Mouse (Mus musculus) lung, embryonic 14.5 days (tissue): ENCODE measurements at regions not wholly inside any gene's neighbourhood (a gene's known extent, or its start where the extent isn't known, plus 50 kb on each side); places are given as distances from the start of the nearest gene placed in this dataset.

Source experiments
- ATAC-seq: fragments of 200-750 bp; cut with Nextera tagmentation; 2 replicates; pipeline ENCODE4 v1.8.0; 2017; ENCODE audit warnings: mild to moderate bottlenecking, moderate TSS enrichment, moderate library complexity; ENCODE audit not compliant: insufficient read depth
- DNase-seq: peaks from one replicate; pipeline ENCODE4 v3.0.0-alpha.2; 2015
- H3K27ac ChIP-seq: fragments of 300-500 bp; sonication (generic); 2 replicates; pipeline ENCODE4 v1.5.1; 2014; ENCODE audit warnings: low read depth, mild to moderate bottlenecking, moderate library complexity
- H3K27me3 ChIP-seq: fragments of 300-500 bp; sonication (generic); 2 replicates; pipeline ENCODE4 v1.6.1; 2014; ENCODE audit warnings: low read length, control low read depth; ENCODE audit not compliant: insufficient read depth
- H3K36me3 ChIP-seq: fragments of 300-500 bp; sonication (generic); 2 replicates; pipeline ENCODE4 v1.6.1; 2014; ENCODE audit warnings: control low read depth; ENCODE audit not compliant: insufficient read depth
- H3K4me1 ChIP-seq: fragments of 300-500 bp; sonication (generic); 2 replicates; pipeline ENCODE4 v1.6.1; 2014; ENCODE audit warnings: antibody characterized with exemption, control low read depth; ENCODE audit not compliant: insufficient read depth
- H3K4me2 ChIP-seq: fragments of 300-500 bp; sonication (generic); 2 replicates; pipeline ENCODE4 v1.6.1; 2014; ENCODE audit warnings: mild to moderate bottlenecking
- H3K4me3 ChIP-seq: fragments of 300-500 bp; sonication (generic); 2 replicates; pipeline ENCODE4 v1.5.1; 2014; ENCODE audit warnings: low read depth, low read length
- H3K9ac ChIP-seq: fragments of 300-500 bp; sonication (generic); 2 replicates; pipeline ENCODE4 v1.6.1; 2014
- H3K9me3 ChIP-seq: fragments of 300-500 bp; sonication (generic); 2 replicates; pipeline ENCODE4 v1.6.1; 2016; ENCODE audit warnings: low read depth, low read length, control low read depth
- CTCF ChIP-seq: IDR thresholded peaks from 2 replicates; pipeline ENCODE4 v1.5.1; 2016; ENCODE audit warnings: antibody characterized with exemption, low read depth
- WGBS: fragments of 180-500 bp; shearing (Covaris S2); extraction: QIAGEN DNeasy Blood & Tissue Kit; methylation state at CpG from one replicate; pipeline ENCODE4 v1.1.7; 2014; 5-methylcytosine and 5-hydroxymethylcytosine counted together

GRCm38 (mm10) chr10:35328319-35328862 is 383.3 kb downstream of the Amd2 start:
- ATAC-seq (peak; percentile 79; the same call in 1 of the 2 replicates), DNase-seq (peak; percentile 67)
- Histone ChIP-seq H3K36me3 (no peaks in the 10 kb centered on the region), H3K4me1 (no peaks in the 10 kb centered on the region), H3K9ac (no peak overlapping the region), H3K4me3 (no peak overlapping the region), H3K9me3 (no peaks in the 10 kb centered on the region), H3K27me3 (no peaks in the 10 kb centered on the region), H3K4me2 (no peak overlapping the region), H3K27ac (no peak overlapping the region)
- WGBS: 53% methylated on average over 2 of the region's 2 CpGs
- TF ChIP-seq CTCF: 0 out of 2 replicates have a peak, but pooled peaks have one; percentile 13

- Histone ChIP-seq H3K36me3 (no peaks in the 10 kb centered on the region), H3K4me1 (no peaks in the 10 kb centered on the region), H3K9me3 (no peaks in the 10 kb centered on the region), H3K4me2 (no peak overlapping the region), H3K27ac (no peak overlapping the region), H3K4me3 (no peak overlapping the region), H3K9ac (no peak overlapping the region), H3K27me3 (no peaks in the 10 kb centered on the region)
- TF ChIP-seq CTCF: no peak
- no peak for ATAC-seq
- DNase-seq: no peak
Observed at GRCm38 (mm10) chr10:35298775-35299174, 412.9 kb downstream of the Amd2 start.

- Histone ChIP-seq H3K4me2 (no peak overlapping the region), H3K27ac (no peak overlapping the region), H3K9me3 (no peaks in the 10 kb centered on the region), H3K4me1 (no peaks in the 10 kb centered on the region), H3K27me3 (no peaks in the 10 kb centered on the region), H3K36me3 (no peaks in the 10 kb centered on the region), H3K4me3 (no peak overlapping the region), H3K9ac (no peak overlapping the region)
- no peak for TF ChIP-seq CTCF
- ATAC-seq (no peak), DNase-seq (no peak)
Observed at GRCm38 (mm10) chr10:35265066-35265465, 446.6 kb downstream of the Amd2 start.

DNA sequence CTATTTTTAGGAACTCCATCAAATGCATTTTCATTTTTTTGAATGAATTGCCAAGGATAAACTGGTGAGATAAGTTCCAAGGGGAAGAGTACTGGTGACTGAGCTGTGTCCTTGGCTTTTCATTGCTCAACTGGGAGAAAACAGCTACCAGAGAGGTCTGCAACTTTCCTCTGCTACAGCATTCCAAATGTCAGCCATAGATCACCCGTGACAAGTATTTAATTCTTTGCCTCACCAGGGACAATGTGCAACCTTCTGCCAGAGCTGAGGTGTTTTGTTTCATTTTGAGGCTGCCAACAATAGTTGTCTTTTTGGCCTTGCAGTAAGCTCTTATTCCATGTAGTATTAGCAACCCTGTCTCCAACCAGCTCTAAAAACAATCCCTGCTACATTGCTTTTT is 475.3 kb downstream of the Amd2 start:
- Histone ChIP-seq H3K27ac (no peak overlapping the region), H3K27me3 (no peaks in the 10 kb centered on the region), H3K4me1 (no peaks in the 10 kb centered on the region), H3K4me2 (no peak overlapping the region), H3K9me3 (no peaks in the 10 kb centered on the region), H3K9ac (no peak overlapping the region), H3K36me3 (no peaks in the 10 kb centered on the region), H3K4me3 (no peak overlapping the region)
- ATAC-seq: no peak
- 43% methylated on average over 1 of the region's 1 CpGs for WGBS
- no peak for TF ChIP-seq CTCF
- no peak for DNase-seq

DNA sequence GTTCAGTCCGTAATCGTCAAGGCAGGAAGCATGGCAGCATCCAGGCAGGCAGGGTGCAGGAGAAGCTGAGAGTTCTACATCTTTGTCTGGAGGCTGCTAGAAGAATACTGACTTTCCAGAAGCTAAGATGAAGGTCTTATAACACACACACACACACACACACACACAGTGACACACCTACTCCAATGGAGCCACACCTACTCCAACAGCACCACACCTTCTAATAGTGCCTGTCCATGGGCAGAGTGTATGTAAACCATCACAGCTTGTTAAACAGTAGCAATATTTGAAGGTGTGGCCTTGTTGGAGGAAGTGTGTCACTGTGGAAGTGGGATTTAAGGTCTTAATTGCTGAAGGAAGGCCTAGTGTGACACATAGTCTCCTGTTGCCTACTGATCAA is 476.4 kb downstream of the Amd2 start:
- H3K9ac ChIP-seq: no peak overlapping the region
- H3K36me3 ChIP-seq: no peaks in the 10 kb centered on the region
- ATAC-seq (no peak), DNase-seq (no peak)
- H3K27me3 ChIP-seq: no peaks in the 10 kb centered on the region
- H3K4me3 ChIP-seq: no peak overlapping the region
- H3K4me1 ChIP-seq: no peaks in the 10 kb centered on the region
- WGBS: 92% methylated on average over 2 of the region's 2 CpGs
- no peaks in the 10 kb centered on the region for H3K9me3 ChIP-seq
- TF ChIP-seq CTCF: no peak
- no peak overlapping the region for H3K4me2 ChIP-seq
- H3K27ac ChIP-seq: no peak overlapping the region

GRCm38 (mm10) chr10:35229540-35229939 is 482.2 kb downstream of the Amd2 start:
- Histone ChIP-seq H3K9me3 (no peaks in the 10 kb centered on the region), H3K4me2 (no peak overlapping the region), H3K27ac (no peak overlapping the region), H3K27me3 (no peaks in the 10 kb centered on the region), H3K4me3 (no peak overlapping the region), H3K4me1 (no peaks in the 10 kb centered on the region), H3K36me3 (no peaks in the 10 kb centered on the region), H3K9ac (no peak overlapping the region)
- ATAC-seq (no peak), DNase-seq (no peak)
- TF ChIP-seq CTCF: no peak
